Mouse (Mus musculus) left cerebral cortex, adult 2 months (tissue): ENCODE measurements around the gene Bbs12. TPM values are rescaled to one million over a fixed set of nuclear protein-coding genes. Genes with fewer than 3 reads are reported as not detected.

Experiments
- DNase-seq, 2 experiments: peaks; one replicate each; pipeline ENCODE4 v3.0.0; 2021 to 2022; ENCODE audit warnings: low spot score in 2 of 2, mixed read lengths in 1 of 2; ENCODE audit errors: extremely low spot score in 1 of 2
- H3K27ac ChIP-seq: fragments of 200-600 bp; 2 replicates; pipeline ENCODE4 v1.8.1; 2022
- H3K4me3 ChIP-seq: fragments of 200-600 bp; 2 replicates; pipeline ENCODE4 v1.8.1; 2022
- CTCF ChIP-seq: fragments of 200-600 bp; IDR thresholded peaks from 2 replicates; pipeline ENCODE4 v1.8.1; 2022; ENCODE audit warnings: antibody characterized with exemption, mild to moderate bottlenecking, moderate library complexity
- intact Hi-C: fragments of 180-260 bp; cut with DNase I; formaldehyde crosslinking; loops from one replicate; pipeline ENCODE4 v1.15.1; 2025
- long read RNA-seq, 2 experiments: library from polyadenylated mRNA; stranded (forward); transcript quantifications; one replicate each; pipeline ENCODE4 v2.0.0; 2021; ENCODE audit warnings: borderline mapping rate in 2 of 2
- total RNA-seq, 2 experiments: library from RNA; stranded (reverse); gene quantifications; 2 replicates each; pipeline ENCODE4 v1.2.3; 2021

The Bbs12 gene
- total RNA-seq = 1 to 10 TPM; 5.5 to 6.0 TPM
- long read RNA-seq, experiment 1, transcript Bbs12-201 (2 exons, 2,433 nt) = major isoform, 5 of 5 reads
- long read RNA-seq, experiment 1, partial matches to known transcripts = 0 of 5 reads
- long read RNA-seq, experiment 1, other reads (novel, unspliced or antisense) = 0 of 5 reads
- long read RNA-seq, experiment 2, partial matches to known transcripts = 0 of 2 reads
- long read RNA-seq, experiment 2, other reads (novel, unspliced or antisense) = 0 of 2 reads

DNA sequence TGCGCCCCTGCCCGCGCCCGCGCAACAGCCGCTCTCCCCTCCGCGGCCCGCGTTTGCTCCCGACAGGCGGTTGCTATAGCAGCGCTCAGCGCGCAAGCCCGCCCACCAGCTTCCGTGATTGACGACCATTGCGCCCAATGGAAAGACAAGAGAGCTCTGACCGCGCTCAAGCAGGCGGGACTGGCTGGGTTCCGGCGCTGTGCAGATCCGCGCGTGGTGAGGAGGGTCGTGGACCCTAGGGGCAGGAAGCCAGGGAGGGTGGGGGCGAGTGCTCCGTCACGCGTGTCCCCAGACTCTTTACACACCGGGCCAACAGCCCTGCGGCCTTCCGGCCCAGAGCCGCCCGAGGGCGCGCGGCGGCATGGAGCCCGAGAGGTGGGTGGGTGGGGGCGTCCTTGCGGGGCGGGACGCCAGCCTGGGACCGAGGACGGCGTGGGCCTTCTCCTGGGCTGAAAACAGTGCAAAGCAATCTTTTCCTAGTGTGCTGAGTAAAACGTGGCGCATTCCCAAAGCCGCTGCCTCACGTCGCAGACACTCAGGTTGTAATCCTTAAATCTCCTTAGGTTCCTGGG is at the start of gene Bbs12, which contains the start of gene Cetn4:
Gene Bbs12 (plus strand): TSS at position 185 of the 572 bp plus-strand sequence.
Gene Cetn4 (minus strand): TSS at position 339 of the 572 bp plus-strand sequence.
- peak; percentile 98 to 100 for DNase-seq
- intact Hi-C loops = loop anchor here (2.0 kb wide), 2 partner anchors 54 to 106 kb away; partner anchors contain the start of gene Spata5
- TF ChIP-seq CTCF = no peak

DNA sequence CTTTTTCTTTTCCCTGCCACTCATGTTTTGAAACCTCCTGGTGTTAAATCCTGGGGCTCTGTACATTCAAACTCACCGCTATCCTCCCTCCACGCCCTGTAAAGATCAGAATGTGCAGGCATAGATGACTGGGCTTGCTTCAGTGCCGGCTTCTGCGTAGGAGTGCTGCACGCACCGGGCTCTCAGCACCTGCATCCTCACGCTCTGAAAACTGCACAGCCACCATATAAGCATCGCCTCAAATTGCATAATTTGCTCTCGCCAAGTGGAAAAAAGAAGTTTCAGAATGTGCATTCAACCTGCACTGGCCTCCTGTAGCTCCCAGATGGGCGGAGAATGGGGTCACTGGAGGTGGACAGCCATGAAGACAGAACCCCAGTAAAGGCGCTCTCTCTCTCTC is 44.0 kb upstream of the Bbs12 start:
- intact Hi-C loops = no loop called here
- H3K4me3 ChIP-seq = no peak overlapping the region
- peak in 1 of 2 experiments; percentile 28 for DNase-seq
- TF ChIP-seq CTCF = no peak
- H3K27ac ChIP-seq = no peak overlapping the region

More for the DNA sequence above, at the start of gene Bbs12, which contains the start of gene Cetn4:
- Histone ChIP-seq H3K27ac (peak within 1 kb of the TSS; percentile 96), H3K4me3 (peak within 1 kb of the TSS; percentile 69)

DNA sequence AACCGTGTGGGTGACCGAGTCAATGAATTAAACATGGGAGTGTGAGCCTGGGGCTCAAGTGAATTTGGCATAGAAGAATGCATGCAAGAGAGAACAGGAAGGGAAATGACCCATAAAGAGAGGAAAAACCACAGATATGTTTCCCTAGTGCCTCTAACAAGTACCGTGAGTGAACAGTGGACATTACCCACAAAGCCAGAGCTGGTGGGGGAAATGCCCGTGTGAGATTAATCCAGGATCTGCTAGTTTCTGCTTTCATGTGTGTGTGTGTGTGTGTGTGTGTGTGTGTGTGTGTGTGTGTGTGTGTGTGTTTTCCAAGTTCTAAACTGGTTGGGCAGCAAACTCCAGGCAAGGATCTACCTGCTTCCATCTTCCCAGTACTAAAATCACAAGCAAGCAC is 42.4 kb upstream of the Bbs12 start:
- DNase-seq = no peak
- intact Hi-C loops = loop anchor here (2.0 kb wide), 1 partner anchor 145 kb away; no protein-coding TSS in a partner anchor
- no peak overlapping the region for H3K4me3 ChIP-seq
- no peak overlapping the region for H3K27ac ChIP-seq
- no peak for TF ChIP-seq CTCF

DNA sequence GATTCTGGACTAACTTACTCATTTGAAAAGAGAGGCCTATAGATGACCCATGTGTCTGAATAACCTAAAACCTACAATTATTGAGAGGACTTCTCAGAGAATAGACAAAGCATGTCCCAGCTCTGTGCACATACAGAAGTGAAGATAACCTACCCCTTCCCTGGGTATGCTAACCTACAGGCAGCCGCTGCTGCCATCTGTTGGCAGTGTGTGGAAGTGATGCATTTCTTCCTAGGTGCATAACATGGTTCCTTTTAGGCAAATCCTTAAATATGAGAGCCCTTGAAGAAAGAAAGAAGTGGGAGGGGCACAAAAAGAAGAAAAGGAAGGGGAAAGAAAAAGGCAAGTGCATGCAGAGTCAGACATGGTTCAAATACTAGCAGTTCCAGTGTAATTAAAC is 41.1 kb upstream of the Bbs12 start:
- intact Hi-C loops = loop anchor here (1.0 to 2.0 kb wide), 2 partner anchors 52 to 144 kb away; no protein-coding TSS in a partner anchor
- no peak overlapping the region for H3K27ac ChIP-seq
- no peak overlapping the region for H3K4me3 ChIP-seq
- peak; percentile 54 to 69 for DNase-seq
- TF ChIP-seq CTCF = peak; percentile 96

DNA sequence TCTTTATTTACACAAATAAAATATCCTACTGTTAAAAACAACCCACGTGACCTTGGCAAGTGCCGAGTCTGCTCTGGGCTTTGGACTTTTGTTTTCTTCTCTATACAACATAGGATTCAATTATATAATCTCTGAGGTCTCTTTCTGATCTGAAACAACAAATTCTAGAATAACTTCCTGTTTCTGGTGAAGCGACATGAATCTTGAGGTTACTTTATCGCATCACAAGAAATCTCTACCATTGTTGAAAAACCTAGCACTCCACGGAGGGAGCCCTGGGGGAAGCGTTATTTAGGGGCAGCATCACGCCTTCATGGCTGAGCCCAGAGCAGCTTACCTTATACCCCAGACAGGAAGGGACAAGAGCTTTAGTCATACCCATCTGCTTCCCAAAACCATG is 39.3 kb upstream of the Bbs12 start:
- no peak for DNase-seq
- intact Hi-C loops = no loop called here
- H3K27ac ChIP-seq = no peak overlapping the region
- TF ChIP-seq CTCF = no peak
- H3K4me3 ChIP-seq = no peak overlapping the region

DNA sequence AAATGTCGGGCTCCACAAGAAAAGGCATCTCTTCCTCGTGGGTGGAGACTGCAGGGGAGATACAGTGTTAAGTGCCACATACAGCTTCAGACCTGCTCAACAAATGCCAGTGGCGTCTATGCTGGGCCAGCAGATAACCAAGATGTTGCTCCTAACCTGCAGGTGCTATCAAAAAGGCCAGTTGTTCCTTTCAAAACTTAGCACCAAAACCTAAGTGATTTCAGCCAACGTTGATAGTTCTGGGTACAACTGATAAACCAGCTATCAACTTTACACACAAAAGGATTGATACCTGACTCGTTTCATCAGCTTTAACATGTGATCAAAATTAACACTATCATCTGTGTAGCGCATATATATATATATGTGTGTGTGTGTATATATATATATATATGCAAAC is 37.7 kb upstream of the Bbs12 start:
- H3K27ac ChIP-seq = no peak overlapping the region
- no peak for TF ChIP-seq CTCF
- no peak overlapping the region for H3K4me3 ChIP-seq
- no peak for DNase-seq
- intact Hi-C loops = no loop called here

DNA sequence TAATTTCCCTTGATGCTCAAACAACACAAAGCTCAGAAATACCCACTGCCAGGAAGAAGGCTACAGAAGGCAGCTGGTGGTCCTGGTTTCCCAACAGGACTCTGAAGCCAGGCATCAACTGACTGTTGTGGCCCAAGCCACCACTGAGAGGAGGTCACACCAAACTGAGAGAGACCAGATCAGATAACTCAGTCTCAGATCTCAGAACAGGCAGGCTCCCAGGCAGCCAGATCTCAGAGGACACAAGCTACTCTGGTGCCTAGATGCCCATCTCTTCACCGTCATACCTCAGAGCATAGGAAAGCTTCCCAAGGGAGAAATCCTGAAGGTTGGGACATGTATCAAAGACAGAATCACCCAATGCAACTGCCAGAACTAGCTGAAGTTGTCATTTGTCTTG is 32.1 kb upstream of the Bbs12 start:
- Histone ChIP-seq H3K27ac (no peak overlapping the region), H3K4me3 (no peak overlapping the region)
- no peak for DNase-seq
- intact Hi-C loops = no loop called here
- no peak for TF ChIP-seq CTCF

DNA sequence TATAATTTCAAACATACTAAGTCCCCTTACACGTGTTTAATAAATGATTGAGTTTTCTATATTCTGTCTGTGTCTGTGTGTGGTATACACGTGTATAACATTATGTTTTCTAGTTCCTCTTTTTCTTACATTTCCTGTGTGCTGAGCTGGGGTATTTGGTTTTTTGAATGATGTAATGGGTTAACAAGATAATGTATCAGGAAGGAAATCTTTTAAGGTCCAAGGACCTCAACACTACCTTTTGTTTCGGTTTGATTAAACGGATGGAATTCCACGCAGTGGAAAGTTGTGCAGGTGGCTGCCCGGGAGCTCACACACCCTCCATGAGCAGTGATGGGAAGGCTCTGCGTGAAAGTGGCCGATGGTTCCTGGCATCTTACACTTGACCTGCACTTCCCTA is 31.5 kb upstream of the Bbs12 start:
- no peak overlapping the region for H3K27ac ChIP-seq
- no peak for TF ChIP-seq CTCF
- intact Hi-C loops = no loop called here
- DNase-seq = no peak
- H3K4me3 ChIP-seq = no peak overlapping the region

DNA sequence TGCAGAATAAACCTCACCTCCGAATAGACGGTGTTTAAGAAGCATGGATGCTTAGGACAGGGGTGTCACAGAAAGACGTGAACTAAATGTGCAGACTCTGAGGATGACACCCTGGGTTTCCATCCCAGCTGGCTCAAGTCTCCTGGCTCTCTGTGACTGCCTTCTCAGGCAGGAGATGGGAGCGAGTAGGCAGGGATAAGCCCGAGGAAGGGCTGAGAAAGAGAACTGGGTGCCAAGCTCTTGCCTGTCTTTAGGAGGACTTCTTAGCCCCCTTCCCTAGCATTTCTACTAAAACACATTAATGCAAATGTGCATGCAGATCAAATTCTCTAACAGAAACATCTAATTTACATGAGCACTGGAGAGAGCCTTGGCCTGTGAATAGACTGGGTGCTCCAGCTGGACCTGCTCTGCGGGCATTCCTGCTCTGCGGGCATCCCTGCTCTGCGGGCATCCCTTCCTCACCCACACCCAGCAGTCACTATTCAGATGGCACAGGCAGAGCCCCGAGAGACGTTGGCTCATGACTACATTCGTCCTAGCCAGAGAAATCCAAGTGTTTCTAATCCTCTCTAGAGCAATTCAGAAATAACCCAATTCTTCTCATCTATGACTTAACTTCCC is 29.9 kb upstream of the Bbs12 start:
- intact Hi-C loops = no loop called here
- DNase-seq = no peak
- Histone ChIP-seq H3K27ac (no peak overlapping the region), H3K4me3 (no peak overlapping the region)
- TF ChIP-seq CTCF = no peak

DNA sequence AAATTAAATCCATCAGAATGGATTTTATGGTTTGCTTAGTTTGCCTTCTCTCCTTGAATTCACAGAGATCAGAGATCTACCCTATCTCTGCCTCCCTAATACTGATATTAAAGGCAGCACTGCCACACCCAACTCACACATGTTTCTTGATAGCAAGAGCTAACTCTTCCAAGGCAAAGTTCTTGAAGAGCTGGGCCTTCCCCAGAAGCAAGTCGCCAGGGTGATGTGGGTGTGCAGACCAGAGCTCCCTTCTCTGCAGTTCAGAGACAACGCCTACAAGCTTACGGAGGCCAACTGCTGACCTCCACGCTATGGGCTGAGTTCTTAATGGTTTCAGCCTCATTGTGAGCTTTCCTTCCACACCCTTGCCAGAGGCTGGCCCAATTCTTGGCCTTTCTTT is 29.1 kb upstream of the Bbs12 start:
- intact Hi-C loops = no loop called here
- H3K4me3 ChIP-seq = no peak overlapping the region
- TF ChIP-seq CTCF = no peak

DNA sequence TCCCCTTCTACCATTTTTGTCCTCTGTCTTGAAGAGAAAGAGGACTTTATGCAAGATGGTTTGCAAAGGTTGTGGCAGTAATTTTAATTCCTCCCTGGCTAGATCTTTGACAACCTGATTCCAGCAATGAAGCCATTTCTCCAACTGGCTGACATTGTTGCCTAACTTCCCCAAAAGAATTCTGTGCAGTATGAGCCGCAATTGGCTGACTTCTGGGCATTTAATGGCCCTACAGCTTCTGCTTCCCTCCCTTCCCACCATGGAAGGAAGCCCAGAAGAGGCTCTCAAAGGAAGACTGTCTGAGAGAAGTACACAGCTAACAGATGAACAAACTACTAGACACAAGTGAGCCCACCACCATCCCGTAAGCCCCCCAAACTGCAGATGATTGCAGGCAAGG is 23.1 kb upstream of the Bbs12 start:
- intact Hi-C loops = no loop called here
- Histone ChIP-seq H3K4me3 (no peak overlapping the region), H3K27ac (no peak overlapping the region)
- no peak for DNase-seq
- no peak for TF ChIP-seq CTCF

More for the DNA sequence above, 29.1 kb upstream of the Bbs12 start:
- H3K27ac ChIP-seq = no peak overlapping the region
- no peak for DNase-seq

DNA sequence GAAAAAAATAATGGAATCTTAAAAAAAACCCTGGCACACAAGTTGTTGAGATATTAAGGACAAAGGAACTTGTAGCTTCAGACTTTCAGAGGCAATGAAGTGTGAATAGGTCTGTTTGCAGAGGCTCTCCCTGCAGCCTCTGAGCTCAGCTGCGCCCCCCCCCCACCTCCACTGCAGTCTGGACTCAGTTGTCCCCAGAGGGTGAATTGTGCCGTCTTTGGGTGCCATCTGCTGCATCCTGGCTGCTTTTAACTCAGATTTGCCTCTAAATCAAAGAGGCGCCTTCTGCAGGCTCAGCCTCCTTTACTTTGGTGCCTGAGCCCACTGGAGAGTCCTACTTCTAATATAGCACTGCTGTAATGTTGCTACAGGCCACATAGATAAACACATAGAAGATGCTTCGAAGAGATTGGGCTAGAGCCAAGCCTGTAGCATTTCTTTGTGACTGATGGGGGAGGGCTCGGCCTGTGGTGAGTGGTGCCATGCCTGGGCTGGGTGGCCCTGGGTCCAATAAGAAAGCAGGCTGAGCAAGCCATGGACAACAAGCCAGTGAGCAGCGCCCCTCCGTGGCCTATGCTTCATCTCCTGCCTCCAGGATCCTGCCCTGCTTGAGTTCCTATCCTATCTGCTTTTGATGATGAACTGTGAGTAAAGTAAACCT is 21.3 kb upstream of the Bbs12 start:
- TF ChIP-seq CTCF = no peak
- Histone ChIP-seq H3K27ac (no peak overlapping the region), H3K4me3 (no peak overlapping the region)
- intact Hi-C loops = no loop called here
- DNase-seq = no peak
